Mouse (Mus musculus): ENCODE measurements around the gene Parp3. TPM values are rescaled to one million over a fixed set of nuclear protein-coding genes. Genes with fewer than 3 reads are reported as not detected.

Gene Parp3
- polyA plus RNA-seq, 1 experiment = 5.6 TPM

- Histone ChIP-seq H3K4me1 (peaks cover 47% of the 10 kb centered on the region), H3K4me3 (replicated peaks) (no peak overlapping the region), H3K27me3 (replicated peaks) (peaks cover 69% of the 10 kb centered on the region), H3K36me3 (replicated peaks; ENCODE audit: low read length) (no peaks in the 10 kb centered on the region), H3K9me3 (no peaks in the 10 kb centered on the region)
- TF ChIP-seq FLI1 (IDR thresholded peaks at IDR 0.05; ENCODE audit: low read length) (no peak), GATA1 (IDR thresholded peaks at IDR 0.05; ENCODE audit: borderline replicate concordance, low read length) (no peak)
Measured at GRCm38 (mm10) chr9:106452821-106453220, 23.9 kb downstream of the Parp3 start.

- no peak overlapping the region for H3K4me3 ChIP-seq (replicated peaks)
- H3K27me3 ChIP-seq (replicated peaks) = peaks cover 64% of the 10 kb centered on the region
- no peaks in the 10 kb centered on the region for H3K9me3 ChIP-seq
- peaks cover 51% of the 10 kb centered on the region for H3K4me1 ChIP-seq
- TF ChIP-seq GATA1 (IDR thresholded peaks at IDR 0.05; ENCODE audit: borderline replicate concordance, low read length) = no peak
- TF ChIP-seq FLI1 (IDR thresholded peaks at IDR 0.05; ENCODE audit: low read length) = no peak
- H3K36me3 ChIP-seq (replicated peaks; ENCODE audit: low read length) = no peaks in the 10 kb centered on the region
Measured at GRCm38 (mm10) chr9:106452351-106452750, 24.4 kb downstream of the Parp3 start.

- H3K9me3 ChIP-seq = no peaks in the 10 kb centered on the region
- H3K4me1 ChIP-seq = peaks cover 55% of the 10 kb centered on the region
- H3K4me3 ChIP-seq (replicated peaks) = no peak overlapping the region
- H3K27me3 ChIP-seq (replicated peaks) = peaks cover 60% of the 10 kb centered on the region
- H3K36me3 ChIP-seq (replicated peaks; ENCODE audit: low read length) = no peaks in the 10 kb centered on the region
- TF ChIP-seq FLI1 (IDR thresholded peaks at IDR 0.05; ENCODE audit: low read length) = no peak
- no peak for TF ChIP-seq GATA1 (IDR thresholded peaks at IDR 0.05; ENCODE audit: borderline replicate concordance, low read length)
Measured at GRCm38 (mm10) chr9:106451899-106452298, 24.9 kb downstream of the Parp3 start.

DNA sequence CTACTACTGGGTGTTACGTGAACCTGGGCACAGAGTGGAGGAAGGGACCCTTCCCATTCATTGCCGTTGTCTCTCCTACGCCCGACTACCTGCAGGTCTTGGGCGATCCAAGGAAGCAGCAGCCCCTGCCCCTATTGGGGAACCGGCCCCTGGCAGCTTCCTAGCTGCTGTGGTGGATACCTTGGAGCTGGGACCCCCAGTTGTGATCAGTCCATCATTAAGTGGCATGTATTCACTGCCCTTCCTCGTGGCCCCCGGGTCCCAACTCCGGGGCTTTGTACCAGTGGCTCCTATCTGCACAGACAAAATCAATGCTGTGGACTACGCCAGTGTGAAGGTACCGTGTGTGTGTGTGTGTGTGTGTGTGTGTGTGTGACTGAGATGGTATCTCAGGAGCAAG is 25.5 kb downstream of the Parp3 start:
- H3K27me3 ChIP-seq (replicated peaks) = peaks cover 54% of the 10 kb centered on the region
- H3K4me1 ChIP-seq = peaks cover 60% of the 10 kb centered on the region
- no peaks in the 10 kb centered on the region for H3K9me3 ChIP-seq
- no peaks in the 10 kb centered on the region for H3K36me3 ChIP-seq (replicated peaks; ENCODE audit: low read length)
- no peak for TF ChIP-seq GATA1 (IDR thresholded peaks at IDR 0.05; ENCODE audit: borderline replicate concordance, low read length)
- TF ChIP-seq FLI1 (IDR thresholded peaks at IDR 0.05; ENCODE audit: low read length) = no peak
- H3K4me3 ChIP-seq (replicated peaks) = no peak overlapping the region

DNA sequence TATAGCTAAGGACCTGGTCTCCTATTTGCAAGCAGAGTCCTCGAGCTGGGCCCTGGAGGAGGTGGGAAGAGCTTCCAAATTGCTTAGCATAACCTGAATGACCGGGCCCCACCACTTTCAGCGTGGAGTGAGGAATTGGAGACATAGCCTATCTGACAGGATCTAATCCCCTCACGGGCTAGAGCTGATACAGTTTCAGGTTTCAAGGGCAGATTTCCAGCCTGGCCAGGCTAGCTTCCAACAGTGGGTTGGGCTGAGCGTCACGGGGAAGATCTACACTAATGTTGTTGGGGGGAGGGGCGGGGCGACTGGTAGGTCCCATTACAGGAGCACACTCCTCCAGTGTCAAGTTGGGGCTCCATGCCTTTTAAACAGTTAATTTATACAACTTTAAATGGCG is 26.1 kb downstream of the Parp3 start:
- Histone ChIP-seq H3K9me3 (no peaks in the 10 kb centered on the region), H3K36me3 (replicated peaks; ENCODE audit: low read length) (no peaks in the 10 kb centered on the region), H3K4me1 (peaks cover 57% of the 10 kb centered on the region), H3K27me3 (replicated peaks) (peaks cover 47% of the 10 kb centered on the region), H3K4me3 (replicated peaks) (no peak overlapping the region)
- TF ChIP-seq FLI1 (IDR thresholded peaks at IDR 0.05; ENCODE audit: low read length) = no peak
- TF ChIP-seq GATA1 (IDR thresholded peaks at IDR 0.05; ENCODE audit: borderline replicate concordance, low read length) = no peak

DNA sequence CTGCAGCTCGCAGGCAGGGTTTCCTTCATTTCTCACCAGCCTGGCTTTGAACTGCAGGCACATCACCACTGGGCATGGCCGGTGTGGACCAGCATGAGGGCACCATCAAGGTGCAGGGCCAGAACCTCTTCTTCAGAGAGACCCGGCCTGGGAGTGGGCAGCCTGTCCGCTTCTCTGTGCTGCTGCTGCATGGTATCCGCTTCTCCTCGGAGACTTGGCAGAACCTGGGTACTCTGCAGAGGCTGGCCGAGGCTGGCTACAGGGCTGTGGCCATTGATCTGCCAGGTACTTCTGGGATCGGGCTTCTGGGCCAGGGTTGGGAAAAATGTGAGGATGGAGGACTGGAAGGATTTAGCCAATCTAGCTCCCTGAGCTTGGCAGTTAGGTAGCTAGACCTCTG is 26.8 kb downstream of the Parp3 start:
- Histone ChIP-seq H3K4me3 (replicated peaks) (no peak overlapping the region), H3K27me3 (replicated peaks) (peaks cover 41% of the 10 kb centered on the region), H3K4me1 (peaks cover 52% of the 10 kb centered on the region), H3K9me3 (no peaks in the 10 kb centered on the region), H3K36me3 (replicated peaks; ENCODE audit: low read length) (no peaks in the 10 kb centered on the region)
- TF ChIP-seq GATA1 (IDR thresholded peaks at IDR 0.05; ENCODE audit: borderline replicate concordance, low read length) = no peak
- TF ChIP-seq FLI1 (IDR thresholded peaks at IDR 0.05; ENCODE audit: low read length) = no peak

DNA sequence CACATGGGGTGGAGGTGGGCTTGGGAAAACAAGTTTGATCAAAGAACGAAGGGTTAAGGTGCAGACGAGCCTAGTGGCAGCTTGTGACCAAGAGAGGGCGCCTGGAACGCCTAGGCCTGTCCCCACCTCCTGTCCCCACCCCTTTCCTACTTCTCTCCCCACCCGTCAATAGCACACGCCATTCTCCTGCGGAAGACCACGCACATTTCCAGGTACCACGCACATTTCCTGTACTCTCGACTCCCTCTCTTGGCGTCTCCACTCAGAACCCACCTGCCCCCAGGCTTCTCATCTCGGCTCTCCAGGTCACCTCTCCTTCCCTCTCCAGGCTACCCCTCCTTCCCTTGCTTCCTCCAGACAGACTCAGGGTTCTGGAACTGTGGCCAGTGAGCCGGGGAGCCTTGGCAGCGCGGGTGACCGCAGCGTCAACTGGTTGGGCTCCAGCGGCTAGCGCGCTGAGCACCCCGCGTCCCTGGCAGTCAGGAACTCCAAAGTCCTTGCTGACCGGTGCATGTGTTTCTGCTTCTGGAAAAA is 28.2 kb downstream of the Parp3 start:
- Histone ChIP-seq H3K4me3 (replicated peaks) (peak overlapping the region; percentile 92), H3K4me1 (peaks cover 42% of the 10 kb centered on the region), H3K27me3 (replicated peaks) (peaks cover 31% of the 10 kb centered on the region), H3K36me3 (replicated peaks; ENCODE audit: low read length) (no peaks in the 10 kb centered on the region), H3K9me3 (no peaks in the 10 kb centered on the region)
- TF ChIP-seq FLI1 (IDR thresholded peaks at IDR 0.05; ENCODE audit: low read length) = no peak

- peaks cover 37% of the 10 kb centered on the region for H3K4me1 ChIP-seq
- H3K27me3 ChIP-seq (replicated peaks) = peaks cover 26% of the 10 kb centered on the region
- H3K9me3 ChIP-seq = no peaks in the 10 kb centered on the region
- TF ChIP-seq GATA1 (IDR thresholded peaks at IDR 0.05; ENCODE audit: borderline replicate concordance, low read length) = no peak
- H3K36me3 ChIP-seq (replicated peaks; ENCODE audit: low read length) = no peaks in the 10 kb centered on the region
- peak overlapping the region; percentile 92 for H3K4me3 ChIP-seq (replicated peaks)
Measured at GRCm38 (mm10) chr9:106447951-106448350, 28.8 kb downstream of the Parp3 start.

DNA sequence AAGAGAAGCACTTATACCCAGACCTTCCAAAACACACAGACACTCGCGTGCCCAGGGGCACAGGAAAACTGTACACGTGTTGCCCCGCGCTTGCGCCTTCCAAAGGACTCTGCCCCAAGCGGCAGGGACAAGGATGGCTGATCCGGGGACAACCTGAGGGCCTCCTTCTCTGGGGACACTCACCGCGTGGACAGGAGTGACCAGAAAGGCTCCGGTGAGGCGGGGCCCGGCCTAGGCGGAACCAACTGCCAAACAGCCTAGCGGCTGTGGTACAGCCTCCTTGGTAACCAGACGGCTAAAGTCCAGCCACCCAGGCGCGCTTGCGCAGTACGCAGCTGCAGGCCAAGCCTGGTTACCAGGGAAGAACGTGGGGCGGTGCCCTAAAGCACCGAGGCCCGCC is 29.4 kb downstream of the Parp3 start, which contains the start of the genes Abhd14b and Abhd14a:
Gene Abhd14b, plus strand, starts transcription at position 112 of the 400 bp plus-strand sequence.
Gene Abhd14a, minus strand, starts transcription at position 331 of the 400 bp plus-strand sequence.
- TF ChIP-seq FLI1 (IDR thresholded peaks at IDR 0.05; ENCODE audit: low read length) (no peak), GATA1 (IDR thresholded peaks at IDR 0.05; ENCODE audit: borderline replicate concordance, low read length) (no peak)
- Histone ChIP-seq H3K4me3 (replicated peaks) (peak within 1 kb of the TSS; percentile 92), H3K9me3 (no peaks in the 10 kb centered on the region), H3K27me3 (replicated peaks) (peaks cover 21% of the 10 kb centered on the region), H3K4me1 (peaks cover 34% of the 10 kb centered on the region), H3K36me3 (replicated peaks; ENCODE audit: low read length) (no peaks in the 10 kb centered on the region)

DNA sequence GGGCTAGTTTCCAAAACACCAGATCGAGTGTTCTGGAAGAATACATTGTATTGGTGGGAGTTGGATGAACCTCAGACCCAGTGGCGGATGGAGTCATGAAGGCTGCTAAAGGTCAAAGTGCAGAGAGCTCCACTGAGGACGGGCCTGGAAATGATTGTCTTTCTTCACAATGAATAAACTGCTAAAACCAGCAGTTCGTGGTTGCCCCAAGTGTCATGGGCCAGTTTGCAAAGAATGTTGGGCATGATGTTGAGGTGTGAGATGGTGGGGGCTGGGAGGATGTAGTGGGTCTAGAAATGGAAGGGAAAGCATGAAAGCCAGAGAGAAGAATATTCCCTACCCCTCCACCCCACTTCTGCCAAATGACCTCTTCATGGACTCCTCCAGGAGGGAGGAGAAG is 31.9 kb downstream of the Parp3 start:
- no peak for TF ChIP-seq FLI1 (IDR thresholded peaks at IDR 0.05; ENCODE audit: low read length)
- no peak for TF ChIP-seq GATA1 (IDR thresholded peaks at IDR 0.05; ENCODE audit: borderline replicate concordance, low read length)
- Histone ChIP-seq H3K36me3 (replicated peaks; ENCODE audit: low read length) (no peaks in the 10 kb centered on the region), H3K27me3 (replicated peaks) (peaks cover 7% of the 10 kb centered on the region), H3K9me3 (no peaks in the 10 kb centered on the region), H3K4me3 (replicated peaks) (no peak overlapping the region), H3K4me1 (peaks cover 31% of the 10 kb centered on the region)

DNA sequence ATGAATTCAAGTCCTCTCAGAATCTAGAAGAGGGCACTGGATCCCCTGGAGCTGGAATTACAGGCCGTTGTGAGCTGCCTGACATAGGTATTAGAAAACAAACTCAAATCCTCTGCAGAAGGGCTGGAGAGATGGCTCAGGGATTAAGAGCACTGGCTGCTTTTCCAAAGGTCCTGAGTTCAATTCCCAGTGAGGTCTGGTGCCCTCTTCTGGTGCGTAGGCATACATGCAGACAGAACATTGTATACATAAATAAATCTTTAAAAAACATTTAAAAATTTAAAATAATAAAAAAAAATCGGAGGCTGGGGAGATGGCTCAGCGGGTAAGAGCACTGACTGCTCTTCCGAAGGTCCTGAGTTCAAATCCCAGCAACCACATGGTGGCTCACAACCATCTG is 34.1 kb downstream of the Parp3 start:
- Histone ChIP-seq H3K36me3 (replicated peaks; ENCODE audit: low read length) (no peaks in the 10 kb centered on the region), H3K9me3 (no peaks in the 10 kb centered on the region), H3K4me3 (replicated peaks) (no peak overlapping the region), H3K4me1 (peaks cover 30% of the 10 kb centered on the region), H3K27me3 (replicated peaks) (peaks cover 7% of the 10 kb centered on the region)
- TF ChIP-seq GATA1 (IDR thresholded peaks at IDR 0.05; ENCODE audit: borderline replicate concordance, low read length) (no peak), FLI1 (IDR thresholded peaks at IDR 0.05; ENCODE audit: low read length) (no peak)
